Mouse (Mus musculus) splenic B cell, adult 2 months (primary cell): ENCODE data around the gene Zfp697.
"Not testable (repeated sequence)": the region's sequence is repeated elsewhere in the genome, so short reads cannot be mapped to it uniquely, and the experiment has no call there.

Experiments used
- DNase-seq: peaks from one replicate; pipeline ENCODE4 v3.0.0-alpha.2; 2011; ENCODE audit warnings: low read depth, low spot score
- H3K27me3 ChIP-seq: 2 replicates; pipeline ENCODE4 v1.6.1; 2012; ENCODE audit warnings: mild to moderate bottlenecking, low read length, moderate library complexity, mixed read lengths; ENCODE audit not compliant: control insufficient read depth, poor library complexity, insufficient read depth, severe bottlenecking
- H3K36me3 ChIP-seq: 2 replicates; pipeline ENCODE4 v1.6.1; 2012; ENCODE audit warnings: mild to moderate bottlenecking, low read length, moderate library complexity, mixed read lengths; ENCODE audit not compliant: control insufficient read depth, poor library complexity, insufficient read depth, severe bottlenecking

The Zfp697 gene

GRCm38 (mm10) chr3:98382246-98382939, at the start of gene Zfp697:
Zfp697 (plus strand) TSS chr3:98382461.
- Histone ChIP-seq H3K36me3 (no peaks in the 10 kb centered on the region), H3K27me3 (no peaks in the 10 kb centered on the region; the same call in 1 of the 2 replicates)
- peak; percentile 13 for DNase-seq

GRCm38 (mm10) chr3:98334010-98334409, 48.3 kb upstream of the Zfp697 start:
- H3K27me3 ChIP-seq = no peaks in the 10 kb centered on the region
- DNase-seq = no peak
- H3K36me3 ChIP-seq = 0 out of 2 replicates have a peak, but pooled peaks cover 2% of the 10 kb centered on the region

- peak; percentile 38 for DNase-seq
- 0 out of 2 replicates have a peak, but pooled peaks cover 2% of the 10 kb centered on the region for H3K36me3 ChIP-seq
Measured at GRCm38 (mm10) chr3:98335331-98335730, 46.9 kb upstream of the Zfp697 start.

GRCm38 (mm10) chr3:98335886-98336285, 46.4 kb upstream of the Zfp697 start:
- peak; percentile 58 for DNase-seq
- Histone ChIP-seq H3K27me3 (no peaks in the 10 kb centered on the region), H3K36me3 (0 out of 2 replicates have a peak, but pooled peaks cover 2% of the 10 kb centered on the region)

More at GRCm38 (mm10) chr3:98335331-98335730, 46.9 kb upstream of the Zfp697 start:
- H3K27me3 ChIP-seq = no peaks in the 10 kb centered on the region

- 0 out of 2 replicates have a peak, but pooled peaks cover 2% of the 10 kb centered on the region for H3K36me3 ChIP-seq
- no peaks in the 10 kb centered on the region for H3K27me3 ChIP-seq
- peak; percentile 78 for DNase-seq
Measured at GRCm38 (mm10) chr3:98336661-98337654, 45.3 kb upstream of the Zfp697 start.

- no peaks in the 10 kb centered on the region for H3K27me3 ChIP-seq
- no peaks in the 10 kb centered on the region for H3K36me3 ChIP-seq
- peak; percentile 32 for DNase-seq
Measured at GRCm38 (mm10) chr3:98338584-98339041, 43.6 kb upstream of the Zfp697 start.

- no peaks in the 10 kb centered on the region for H3K36me3 ChIP-seq
- H3K27me3 ChIP-seq = no peaks in the 10 kb centered on the region
- DNase-seq = peak; percentile 31
Measured at GRCm38 (mm10) chr3:98339097-98339705, 43.1 kb upstream of the Zfp697 start.

- peak; percentile 82 for DNase-seq
- H3K36me3 ChIP-seq, H3K27me3 ChIP-seq: not testable (repeated sequence)
Measured at GRCm38 (mm10) chr3:98339706-98340109, 42.6 kb upstream of the Zfp697 start, which contains the start of gene Phgdh. Phgdh (minus strand) TSS chr3:98339990.

GRCm38 (mm10) chr3:98340818-98341594, 41.3 kb upstream of the Zfp697 start:
- Histone ChIP-seq H3K27me3 (no peaks in the 10 kb centered on the region), H3K36me3 (no peaks in the 10 kb centered on the region)
- DNase-seq = no peak

GRCm38 (mm10) chr3:98343235-98343634, 39.0 kb upstream of the Zfp697 start:
- Histone ChIP-seq H3K27me3 (no peaks in the 10 kb centered on the region), H3K36me3 (no peaks in the 10 kb centered on the region)
- no peak for DNase-seq

- no peaks in the 10 kb centered on the region for H3K36me3 ChIP-seq
- H3K27me3 ChIP-seq = no peaks in the 10 kb centered on the region
- peak; percentile 87 for DNase-seq
Measured at GRCm38 (mm10) chr3:98348106-98348505, 34.2 kb upstream of the Zfp697 start.

- no peaks in the 10 kb centered on the region for H3K27me3 ChIP-seq
- peak; percentile 62 for DNase-seq
- no peaks in the 10 kb centered on the region for H3K36me3 ChIP-seq
Measured at GRCm38 (mm10) chr3:98348705-98349104, 33.6 kb upstream of the Zfp697 start.

GRCm38 (mm10) chr3:98353892-98354291, 28.4 kb upstream of the Zfp697 start:
- H3K27me3 ChIP-seq = no peaks in the 10 kb centered on the region
- DNase-seq = peak; percentile 83
- H3K36me3 ChIP-seq = no peaks in the 10 kb centered on the region
